Mouse (Mus musculus) erythroblast, embryonic 14.5 days (primary cell): ENCODE measurements around the gene Rfx2. TPM values are rescaled to one million over a fixed set of nuclear protein-coding genes. Genes with fewer than 3 reads are reported as not detected.

Experiments used
- H3K27me3 ChIP-seq: 2 replicates; pipeline ENCODE4 v1.6.1; 2012; ENCODE audit warnings: inconsistent platforms; ENCODE audit not compliant: control insufficient read depth
- H3K36me3 ChIP-seq: 2 replicates; pipeline ENCODE4 v1.6.1; 2012; ENCODE audit warnings: mild to moderate bottlenecking, inconsistent platforms; ENCODE audit not compliant: control insufficient read depth
- H3K4me1 ChIP-seq: 2 replicates; pipeline ENCODE4 v1.6.1; 2012; ENCODE audit warnings: inconsistent platforms; ENCODE audit not compliant: control insufficient read depth
- H3K4me3 ChIP-seq: replicated peaks from 2 replicates; pipeline ENCODE3; 2012; ENCODE audit warnings: moderate library complexity, mild to moderate bottlenecking, inconsistent platforms
- H3K9me3 ChIP-seq: 2 replicates; pipeline ENCODE4 v1.6.1; 2012; ENCODE audit warnings: low read length, inconsistent platforms, mixed read lengths; ENCODE audit not compliant: control insufficient read depth
- GATA1 ChIP-seq: IDR thresholded peaks from 2 replicates; pipeline ENCODE4 v1.6.1; 2012; ENCODE audit warnings: low read length, inconsistent platforms, mixed read lengths
- TAL1 ChIP-seq: IDR thresholded peaks from 3 replicates; pipeline ENCODE4 v1.6.1; 2012; ENCODE audit warnings: low read length, inconsistent platforms, mixed read lengths
- polyA plus RNA-seq: library from polyadenylated mRNA; stranded (reverse); fragments of >175 nt; gene quantifications from 2 replicates; pipeline ENCODE4 v1.2.3, GENCODE M21; 2012

Rfx2 gene
- polyA plus RNA-seq, 1 experiment: 26.9 TPM

- H3K36me3 ChIP-seq: peaks cover 92% of the 10 kb centered on the region
- no peak overlapping the region for H3K4me3 ChIP-seq
- peaks cover 21% of the 10 kb centered on the region for H3K4me1 ChIP-seq
- no peak for TF ChIP-seq TAL1
- no peak for TF ChIP-seq GATA1
- peaks cover 16% of the 10 kb centered on the region for H3K9me3 ChIP-seq
- H3K27me3 ChIP-seq: peaks cover 3% of the 10 kb centered on the region; the same call in 1 of the 2 replicates
Observed at GRCm38 (mm10) chr17:56777568-56777967, 53.2 kb downstream of the Rfx2 start.

DNA sequence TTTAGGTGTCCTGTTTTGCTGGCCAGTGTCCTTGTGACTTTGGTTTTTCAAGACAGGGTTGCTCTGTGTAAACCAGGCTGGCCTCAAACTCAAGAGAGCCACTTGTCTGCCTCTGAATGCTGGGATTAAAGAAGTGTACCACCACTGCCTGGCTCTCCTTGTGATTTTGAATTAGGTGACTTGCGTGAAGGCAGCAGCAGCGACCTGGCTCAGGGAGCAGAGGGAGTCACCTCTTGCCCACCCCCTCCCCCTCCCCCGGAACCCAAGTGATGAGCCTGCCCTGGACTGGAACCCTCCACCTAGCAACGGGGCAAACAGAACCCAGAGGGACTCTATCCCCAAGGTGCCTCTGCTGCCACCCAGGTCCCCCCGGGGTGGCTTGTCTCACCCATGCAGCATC is 60.9 kb downstream of the Rfx2 start, which contains the start of gene Prr22:
TSS of gene Prr22 (plus strand) at position 301 of the 400 bp plus-strand sequence.
- Histone ChIP-seq H3K27me3 (no peaks in the 10 kb centered on the region), H3K4me3 (no peak within 1 kb of the TSS), H3K4me1 (peaks cover 34% of the 10 kb centered on the region), H3K9me3 (peaks cover 12% of the 10 kb centered on the region), H3K36me3 (peaks cover 85% of the 10 kb centered on the region)
- TF ChIP-seq GATA1: no peak
- no peak for TF ChIP-seq TAL1

DNA sequence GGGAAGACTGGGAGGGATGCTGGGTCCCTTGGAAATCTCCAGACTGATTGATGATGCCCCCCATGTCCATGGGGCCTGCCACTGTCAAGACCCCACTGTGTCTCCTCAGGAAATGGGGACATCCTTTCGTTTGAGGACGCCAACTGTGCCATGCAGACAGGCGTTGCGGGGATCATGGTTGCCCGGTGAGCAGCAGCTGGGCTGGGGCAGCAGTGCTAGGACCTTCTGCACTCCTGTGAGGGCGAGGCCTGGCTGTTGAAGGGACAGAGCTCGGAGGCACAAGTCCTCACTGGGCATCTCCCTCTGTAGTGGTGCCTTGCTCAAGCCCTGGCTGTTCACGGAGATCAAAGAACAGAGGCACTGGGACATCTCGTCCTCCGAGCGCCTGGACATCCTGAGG is 61.9 kb downstream of the Rfx2 start:
- TF ChIP-seq GATA1: no peak
- H3K4me3 ChIP-seq: no peak overlapping the region
- no peaks in the 10 kb centered on the region for H3K27me3 ChIP-seq
- H3K9me3 ChIP-seq: peaks cover 12% of the 10 kb centered on the region
- peaks cover 35% of the 10 kb centered on the region for H3K4me1 ChIP-seq
- peaks cover 79% of the 10 kb centered on the region for H3K36me3 ChIP-seq

DNA sequence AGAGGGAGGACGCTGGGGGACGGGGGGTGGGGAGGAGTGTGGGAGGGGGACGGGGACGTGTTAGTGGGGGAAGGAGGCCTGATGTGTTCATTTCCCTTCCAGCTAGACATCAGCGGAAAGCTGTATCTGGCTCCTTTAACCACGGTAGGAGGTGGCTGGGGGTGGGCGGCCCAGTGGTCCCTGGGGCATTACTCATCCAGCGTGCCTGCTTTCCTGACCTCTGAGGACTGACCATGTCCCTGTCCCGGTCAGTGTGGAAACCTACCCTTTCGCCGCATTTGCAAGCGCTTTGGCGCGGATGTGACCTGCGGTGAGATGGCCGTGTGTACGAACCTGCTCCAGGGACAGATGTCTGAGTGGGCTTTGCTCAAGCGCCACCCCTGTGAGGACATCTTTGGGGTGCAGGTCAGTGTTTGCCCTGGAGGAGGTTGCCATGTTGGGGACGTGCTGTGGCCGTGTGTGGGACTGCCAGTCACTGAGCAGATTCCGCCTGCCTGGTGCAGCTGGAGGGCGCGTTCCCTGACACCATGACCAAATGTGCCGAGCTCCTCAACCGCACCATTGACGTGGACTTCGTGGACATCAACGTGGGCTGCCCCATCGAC is 63.2 kb downstream of the Rfx2 start:
- TF ChIP-seq TAL1: no peak
- TF ChIP-seq GATA1: no peak
- peaks cover 35% of the 10 kb centered on the region for H3K4me1 ChIP-seq
- H3K4me3 ChIP-seq: no peak overlapping the region
- no peaks in the 10 kb centered on the region for H3K27me3 ChIP-seq
- H3K9me3 ChIP-seq: peaks cover 12% of the 10 kb centered on the region
- peaks cover 68% of the 10 kb centered on the region for H3K36me3 ChIP-seq

DNA sequence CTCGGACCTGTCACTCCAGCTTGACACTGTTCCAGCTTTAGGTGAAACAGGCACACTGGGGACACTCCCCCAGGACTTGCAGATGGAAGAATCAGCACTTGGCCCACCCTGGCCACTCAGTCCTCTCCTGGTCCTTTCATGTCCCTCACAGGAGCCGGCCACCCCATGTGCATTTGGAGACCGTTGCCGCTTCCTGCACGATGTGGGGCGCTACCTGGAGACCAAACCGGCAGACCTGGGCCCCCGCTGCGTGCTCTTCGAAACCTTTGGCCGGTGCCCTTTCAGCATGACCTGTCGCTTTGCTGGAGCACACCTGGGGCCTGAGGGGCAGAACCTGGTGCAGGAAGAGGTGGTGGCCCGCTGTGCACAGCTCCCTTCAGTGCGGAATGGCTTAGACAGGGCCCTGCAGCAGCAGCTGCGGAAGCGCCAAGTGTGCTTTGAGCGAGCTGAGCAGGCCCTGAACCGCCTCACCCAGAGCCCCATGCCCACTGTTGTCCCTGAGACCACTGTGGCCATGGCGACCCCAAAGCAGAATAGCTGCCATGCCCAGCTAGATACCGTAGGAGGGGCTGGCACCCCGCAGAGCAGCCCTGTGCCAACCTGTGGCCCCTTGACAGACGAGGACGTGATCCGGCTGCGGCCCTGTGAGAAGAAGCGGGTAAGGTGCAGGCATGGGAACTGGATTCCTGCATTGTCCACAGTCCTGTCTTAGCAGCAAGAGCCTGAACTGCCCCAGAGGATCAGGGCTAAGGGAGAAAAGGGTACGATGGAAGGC is 64.0 kb downstream of the Rfx2 start:
- H3K4me1 ChIP-seq: peaks cover 40% of the 10 kb centered on the region
- H3K9me3 ChIP-seq: peaks cover 12% of the 10 kb centered on the region
- TF ChIP-seq TAL1: no peak
- no peak for TF ChIP-seq GATA1
- no peaks in the 10 kb centered on the region for H3K27me3 ChIP-seq
- H3K36me3 ChIP-seq: peaks cover 60% of the 10 kb centered on the region
- H3K4me3 ChIP-seq: no peak overlapping the region

DNA sequence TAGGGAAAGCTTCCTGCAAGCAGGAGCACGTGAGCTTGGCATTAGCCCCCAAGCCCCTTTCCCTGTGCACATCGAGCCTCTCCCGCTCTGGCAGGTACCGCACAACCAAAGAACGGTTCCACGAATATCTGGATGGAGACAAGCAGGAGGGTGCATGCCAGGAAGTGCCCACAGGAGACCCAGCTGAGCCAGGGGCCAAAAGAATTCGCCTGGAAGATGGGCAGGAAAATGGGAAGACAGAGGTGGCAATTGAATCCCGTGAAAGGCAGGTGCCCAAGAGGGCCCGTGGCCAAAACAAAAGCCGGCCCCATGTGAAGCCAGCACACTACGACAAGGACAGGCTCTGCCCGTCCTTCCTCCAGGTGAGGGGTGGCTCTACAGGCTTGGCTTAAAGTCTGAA is 65.4 kb downstream of the Rfx2 start:
- H3K36me3 ChIP-seq: peaks cover 46% of the 10 kb centered on the region
- H3K4me3 ChIP-seq: peak overlapping the region; percentile 100
- no peak for TF ChIP-seq GATA1
- TF ChIP-seq TAL1: no peak
- H3K27me3 ChIP-seq: no peaks in the 10 kb centered on the region
- peaks cover 54% of the 10 kb centered on the region for H3K4me1 ChIP-seq
- peaks cover 12% of the 10 kb centered on the region for H3K9me3 ChIP-seq

- Histone ChIP-seq H3K36me3 (peaks cover 39% of the 10 kb centered on the region), H3K9me3 (peaks cover 12% of the 10 kb centered on the region), H3K4me3 (peak within 1 kb of the TSS; percentile 100), H3K27me3 (no peaks in the 10 kb centered on the region; the same call in 1 of the 2 replicates), H3K4me1 (peaks cover 61% of the 10 kb centered on the region)
- TF ChIP-seq TAL1 (no peak), GATA1 (no peak)
Observed at GRCm38 (mm10) chr17:56764474-56765354, 66.1 kb downstream of the Rfx2 start, which contains the start of gene Dus3l. TSS of gene Dus3l (plus strand) at chr17:56764757.

GRCm38 (mm10) chr17:56763741-56764250 is 67.0 kb downstream of the Rfx2 start:
- peak overlapping the region; percentile 100 for H3K4me3 ChIP-seq
- peaks cover 12% of the 10 kb centered on the region for H3K9me3 ChIP-seq
- peaks cover 30% of the 10 kb centered on the region for H3K36me3 ChIP-seq
- TF ChIP-seq GATA1 (no peak), TAL1 (no peak)
- H3K27me3 ChIP-seq: peaks cover 4% of the 10 kb centered on the region; the same call in 1 of the 2 replicates
- peaks cover 70% of the 10 kb centered on the region for H3K4me1 ChIP-seq
